Mouse (Mus musculus) ES-Bruce4 (cell line): ENCODE results near the gene Zbtb18.
"Not testable (repeated sequence)": the region's sequence is repeated elsewhere in the genome, so short reads cannot be mapped to it uniquely, and the experiment has no call there.

Experiments
- CTCF ChIP-seq: IDR thresholded peaks from one replicate; pipeline ENCODE4 v1.8.1; 2011; ENCODE audit warnings: low read depth, low read length
- EP300 ChIP-seq: IDR thresholded peaks from 2 replicates; pipeline ENCODE4 v1.6.1; 2011; ENCODE audit warnings: low read depth, low read length; ENCODE audit not compliant: insufficient read depth
- POLR2A ChIP-seq: IDR thresholded peaks from one replicate; pipeline ENCODE4 v1.8.1; 2011; ENCODE audit warnings: low read length; ENCODE audit not compliant: insufficient read depth

DNA sequence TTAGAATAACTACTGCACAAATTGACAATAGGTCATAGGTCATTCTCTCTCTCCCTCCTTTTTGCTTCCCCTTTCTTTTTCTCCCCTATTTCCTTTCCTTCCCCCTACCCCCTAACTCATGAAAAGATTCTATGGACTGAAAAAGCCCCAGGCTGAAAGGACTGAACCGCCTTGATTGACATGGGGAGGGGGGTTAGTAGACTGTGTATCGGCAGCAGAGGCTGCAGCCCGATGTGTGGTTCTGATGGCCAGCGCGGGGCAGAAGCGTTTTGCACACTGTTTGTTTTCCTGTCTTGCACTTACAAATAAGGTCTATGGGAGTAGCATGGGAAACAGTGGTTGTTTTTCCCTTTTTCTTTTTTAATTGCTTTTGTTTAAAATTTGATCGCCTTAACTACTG lies 7.7 kb downstream of the Zbtb18 start:
- not testable (repeated sequence) for TF ChIP-seq POLR2A, CTCF, EP300
